Mouse (Mus musculus): ENCODE data around the gene Pkd1.

- TF ChIP-seq CTCF (IDR thresholded peaks at IDR 0.05) (no peak), EP300 (IDR thresholded peaks at IDR 0.05) (no peak)
Observed at GRCm38 (mm10) chr17:24565092-24565491, 15.5 kb downstream of the Pkd1 start.
